Mouse (Mus musculus) heart, embryonic 11.5 days (tissue): Measurements from ENCODE around the gene Fam13c. TPM values are rescaled to one million over a fixed set of nuclear protein-coding genes. Genes with fewer than 3 reads are reported as not detected.

Experiments used
- ATAC-seq: fragments of 200-750 bp; cut with Nextera tagmentation; replicated peaks from 2 replicates; pipeline ENCODE4 v1.8.0; 2017; ENCODE audit warnings: moderate library complexity; ENCODE audit not compliant: insufficient number of reproducible peaks, low FRiP score, low TSS enrichment
- H3K27ac ChIP-seq: fragments of 300-500 bp; sonication (generic); 2 replicates; pipeline ENCODE4 v1.5.1; 2014; ENCODE audit warnings: mild to moderate bottlenecking, low read depth, low read length
- H3K27me3 ChIP-seq: fragments of 300-500 bp; sonication (generic); 2 replicates; pipeline ENCODE4 v1.6.1; 2014; ENCODE audit warnings: mild to moderate bottlenecking, low read length, mixed read lengths; ENCODE audit not compliant: control insufficient read depth, insufficient read depth
- H3K36me3 ChIP-seq: fragments of 300-500 bp; sonication (generic); 2 replicates; pipeline ENCODE4 v1.6.1; 2014; ENCODE audit warnings: mild to moderate bottlenecking, low read length, moderate library complexity, mixed read lengths; ENCODE audit not compliant: control insufficient read depth, insufficient read depth
- H3K4me1 ChIP-seq: fragments of 300-500 bp; sonication (generic); 2 replicates; pipeline ENCODE4 v1.6.1; 2014; ENCODE audit warnings: low read length; ENCODE audit not compliant: control insufficient read depth, insufficient read depth
- H3K4me2 ChIP-seq: fragments of 300-500 bp; sonication (generic); 2 replicates; pipeline ENCODE4 v1.6.1; 2014; ENCODE audit warnings: mild to moderate bottlenecking, moderate library complexity
- H3K4me3 ChIP-seq: fragments of 300-500 bp; sonication (generic); 2 replicates; pipeline ENCODE4 v1.5.1; 2014; ENCODE audit warnings: low read depth, low read length
- H3K9ac ChIP-seq: fragments of 300-500 bp; sonication (generic); 2 replicates; pipeline ENCODE4 v1.6.1; 2014; ENCODE audit warnings: mild to moderate bottlenecking, low read depth, low read length, moderate library complexity
- H3K9me3 ChIP-seq: fragments of 300-500 bp; sonication (generic); replicated peaks from 2 replicates; pipeline ENCODE4 v1.6.1; 2016; ENCODE audit warnings: low read length; ENCODE audit not compliant: control insufficient read depth
- WGBS: fragments of 180-500 bp; shearing (Covaris S2); extraction: QIAGEN DNeasy Blood & Tissue Kit; methylation state at CpG from one replicate; pipeline ENCODE4 v1.1.7; 2014; ENCODE audit not compliant: insufficient replicate concordance; 5-methylcytosine and 5-hydroxymethylcytosine counted together
- polyA plus RNA-seq: library from polyadenylated mRNA; unstranded; fragments of >200 nt; fragmentation: Nextera tagmentation; extraction: Ambion mirVana; gene quantifications from 2 replicates; pipeline ENCODE4 v1.2.1, GENCODE M21; 2014

Fam13c gene
- polyA plus RNA-seq, 1 experiment from 2014 or later = 8.2 TPM

DNA sequence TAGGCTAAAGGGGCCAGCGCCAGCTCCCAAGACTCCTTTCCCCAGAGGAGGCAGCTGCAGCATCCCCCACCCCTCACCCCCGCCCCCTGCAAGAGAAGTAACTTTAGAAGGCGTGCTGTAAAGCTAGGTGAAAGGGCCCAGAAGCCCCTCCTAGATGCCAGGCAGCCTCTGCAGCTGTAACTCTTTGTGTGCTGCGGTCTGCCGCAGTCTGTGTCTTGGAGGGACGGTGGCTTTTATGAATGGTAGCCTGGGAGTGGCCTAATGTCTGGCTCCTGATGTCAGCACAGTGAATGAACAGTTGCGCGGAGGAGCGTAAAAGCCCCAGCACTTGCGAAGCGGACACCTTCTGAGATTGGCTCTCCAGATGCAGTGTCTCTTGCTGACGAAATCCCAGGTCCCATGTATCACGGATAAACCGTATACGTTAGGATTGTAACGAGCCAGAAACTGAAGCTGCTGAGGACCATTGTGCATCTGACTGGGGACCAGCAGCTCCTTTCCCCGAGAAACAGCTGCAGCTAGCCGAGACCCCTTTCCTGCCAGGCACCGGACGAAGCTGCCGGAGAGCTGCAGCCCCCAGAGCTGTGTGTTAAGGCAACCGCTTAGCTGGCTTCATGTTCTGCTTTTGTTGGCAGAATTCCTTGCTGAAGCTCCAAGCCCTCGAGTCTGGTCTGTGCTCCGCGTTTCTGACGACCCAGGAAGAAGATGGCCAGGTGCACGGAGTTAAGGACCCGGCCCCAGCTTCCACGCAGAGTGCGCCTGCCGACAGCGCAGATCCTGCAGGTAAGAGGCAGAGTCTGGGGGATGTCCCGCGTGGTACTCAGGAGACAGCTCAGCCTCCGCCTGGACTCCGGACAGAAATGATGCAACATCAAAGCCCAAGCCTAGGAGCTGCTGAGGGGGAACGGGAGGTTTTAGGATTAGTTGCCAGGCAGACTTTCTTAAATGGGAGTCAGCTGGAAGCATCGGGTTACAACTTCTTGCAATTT, 80.2 kb downstream of the Fam13c start:
- Histone ChIP-seq H3K9ac (peak overlapping the region; percentile 49; the same call in 1 of the 2 replicates), H3K36me3 (no peaks in the 10 kb centered on the region), H3K4me3 (peak overlapping the region; percentile 45), H3K4me2 (peak overlapping the region; percentile 88), H3K27me3 (0 out of 2 replicates have a peak, but pooled peaks cover 5% of the 10 kb centered on the region), H3K27ac (no peak overlapping the region), H3K4me1 (peaks cover 6% of the 10 kb centered on the region), H3K9me3 (no peaks in the 10 kb centered on the region)
- WGBS = under 1% methylated on average over 38 of the region's 38 CpGs
- no peak for ATAC-seq

GRCm38 (mm10) chr10:70521379-70521778, 81.1 kb downstream of the Fam13c start:
- 24% methylated on average over 5 of the region's 5 CpGs for WGBS
- Histone ChIP-seq H3K4me2 (peak overlapping the region; percentile 88), H3K4me1 (peaks cover 6% of the 10 kb centered on the region), H3K27me3 (0 out of 2 replicates have a peak, but pooled peaks cover 5% of the 10 kb centered on the region), H3K9ac (no peak overlapping the region), H3K36me3 (no peaks in the 10 kb centered on the region), H3K27ac (no peak overlapping the region), H3K9me3 (no peaks in the 10 kb centered on the region), H3K4me3 (peak overlapping the region; percentile 45; the same call in 1 of the 2 replicates)
- ATAC-seq = no peak

- no peaks in the 10 kb centered on the region for H3K4me1 ChIP-seq
- no peak overlapping the region for H3K27ac ChIP-seq
- no peak overlapping the region for H3K4me3 ChIP-seq
- H3K27me3 ChIP-seq = no peaks in the 10 kb centered on the region
- peaks cover under 1% of the 10 kb centered on the region; the same call in 1 of the 2 replicates for H3K36me3 ChIP-seq
- H3K9me3 ChIP-seq = no peaks in the 10 kb centered on the region
- H3K4me2 ChIP-seq = no peak overlapping the region
- no peak overlapping the region for H3K9ac ChIP-seq
- 87% methylated on average over 12 of the region's 12 CpGs for WGBS
- no peak for ATAC-seq
Observed at GRCm38 (mm10) chr10:70530185-70530823, 90.0 kb downstream of the Fam13c start.

GRCm38 (mm10) chr10:70532249-70532648, 92.0 kb downstream of the Fam13c start:
- WGBS = 84% methylated on average over 9 of the region's 9 CpGs
- H3K27me3 ChIP-seq = no peaks in the 10 kb centered on the region
- no peaks in the 10 kb centered on the region for H3K4me1 ChIP-seq
- H3K9ac ChIP-seq = no peak overlapping the region
- no peak overlapping the region for H3K4me3 ChIP-seq
- H3K4me2 ChIP-seq = no peak overlapping the region
- H3K9me3 ChIP-seq = no peaks in the 10 kb centered on the region
- ATAC-seq = no peak
- peaks cover 7% of the 10 kb centered on the region for H3K36me3 ChIP-seq
- no peak overlapping the region for H3K27ac ChIP-seq

DNA sequence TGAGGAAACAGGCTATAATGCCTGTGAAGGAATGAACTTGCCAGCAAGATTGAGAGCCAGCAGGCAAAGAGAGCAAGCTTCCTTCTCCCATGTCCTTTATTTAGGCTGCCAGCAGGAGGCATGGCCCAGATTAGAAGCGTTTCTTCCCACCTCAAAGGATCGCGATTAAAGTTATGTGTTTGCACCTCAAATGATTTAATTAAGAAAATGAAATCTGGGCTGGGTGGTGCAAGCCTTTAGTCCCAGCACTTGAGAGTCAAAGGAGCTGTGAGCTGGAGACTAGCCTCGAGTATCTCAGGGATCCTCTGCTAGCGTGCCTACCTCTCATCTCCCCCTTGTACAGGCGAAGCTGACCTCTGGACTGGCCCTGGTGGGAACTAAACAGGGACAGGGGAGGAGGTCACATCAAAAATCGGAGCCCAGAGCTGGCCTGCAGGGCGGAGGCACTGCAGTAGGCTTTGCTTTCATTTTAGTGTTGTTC, 93.1 kb downstream of the Fam13c start:
- Histone ChIP-seq H3K4me3 (no peak overlapping the region), H3K4me2 (no peak overlapping the region), H3K36me3 (peaks cover 7% of the 10 kb centered on the region), H3K27me3 (no peaks in the 10 kb centered on the region), H3K27ac (no peak overlapping the region), H3K9ac (no peak overlapping the region), H3K9me3 (no peaks in the 10 kb centered on the region), H3K4me1 (no peaks in the 10 kb centered on the region)
- no peak for ATAC-seq
- 61% methylated on average over 8 of the region's 8 CpGs for WGBS

DNA sequence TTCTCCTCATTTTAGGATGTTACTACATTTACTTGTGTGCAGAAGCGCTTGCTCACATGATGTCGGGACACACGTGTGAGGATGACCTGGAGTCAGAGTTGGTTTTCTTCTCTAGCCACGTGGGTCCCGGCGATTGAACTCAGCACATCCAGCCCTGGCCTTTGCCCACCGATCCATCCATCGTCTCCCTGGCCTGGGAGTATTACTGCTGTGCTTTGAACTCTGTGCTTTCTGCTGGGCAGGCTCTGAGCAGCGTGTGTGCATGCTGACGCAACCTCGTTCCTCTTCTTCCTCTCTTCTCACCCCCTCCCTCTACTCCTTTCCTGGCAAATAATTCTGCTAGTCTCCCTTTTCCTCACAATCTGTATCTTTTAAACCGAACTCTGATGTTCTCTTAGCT, 93.7 kb downstream of the Fam13c start:
- Histone ChIP-seq H3K9ac (no peak overlapping the region), H3K27ac (no peak overlapping the region), H3K27me3 (no peaks in the 10 kb centered on the region), H3K4me2 (no peak overlapping the region), H3K4me1 (no peaks in the 10 kb centered on the region), H3K9me3 (no peaks in the 10 kb centered on the region), H3K36me3 (peaks cover 7% of the 10 kb centered on the region), H3K4me3 (no peak overlapping the region)
- WGBS = 76% methylated on average over 12 of the region's 12 CpGs
- no peak for ATAC-seq

- H3K27me3 ChIP-seq = no peaks in the 10 kb centered on the region
- H3K9me3 ChIP-seq = no peaks in the 10 kb centered on the region
- no peak overlapping the region for H3K4me2 ChIP-seq
- peaks cover 7% of the 10 kb centered on the region for H3K36me3 ChIP-seq
- no peak for ATAC-seq
- 85% methylated on average over 10 of the region's 10 CpGs for WGBS
- H3K4me1 ChIP-seq = no peaks in the 10 kb centered on the region
- H3K4me3 ChIP-seq = no peak overlapping the region
- H3K27ac ChIP-seq = no peak overlapping the region
- H3K9ac ChIP-seq = no peak overlapping the region
Observed at GRCm38 (mm10) chr10:70534571-70534970, 94.3 kb downstream of the Fam13c start.

DNA sequence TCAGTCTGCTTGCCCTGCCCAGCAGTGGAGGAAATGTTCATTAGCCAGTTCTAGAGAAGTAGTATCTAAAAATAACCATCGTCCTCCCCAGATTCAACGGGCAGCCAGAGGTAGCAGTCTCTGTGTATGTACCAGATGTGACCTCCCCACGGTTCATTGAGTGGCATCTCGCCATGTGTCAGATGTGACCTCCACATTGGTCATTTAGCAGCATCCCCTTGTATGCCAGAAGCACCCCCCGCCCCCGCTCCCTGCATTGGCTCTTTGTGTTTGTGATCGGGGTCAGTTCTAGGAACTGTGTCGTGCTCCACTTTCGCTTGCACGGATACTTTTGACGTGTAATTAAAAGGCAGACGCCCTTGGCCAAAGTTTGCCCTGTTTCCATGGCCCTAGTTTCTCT, 95.1 kb downstream of the Fam13c start:
- 82% methylated on average over 12 of the region's 12 CpGs for WGBS
- H3K9me3 ChIP-seq = no peaks in the 10 kb centered on the region

More for the DNA sequence above, 95.1 kb downstream of the Fam13c start:
- no peak overlapping the region for H3K4me3 ChIP-seq
- no peak overlapping the region for H3K9ac ChIP-seq
- no peak for ATAC-seq
- no peak overlapping the region for H3K4me2 ChIP-seq
- no peaks in the 10 kb centered on the region for H3K4me1 ChIP-seq
- H3K36me3 ChIP-seq = peaks cover 7% of the 10 kb centered on the region
- H3K27ac ChIP-seq = no peak overlapping the region
- no peaks in the 10 kb centered on the region for H3K27me3 ChIP-seq
